Mouse (Mus musculus) kidney, adult 2 months (tissue): Measurements from ENCODE around the gene Atp6v0e2. TPM values are rescaled to one million over a fixed set of nuclear protein-coding genes. Genes with fewer than 3 reads are reported as not detected.

ENCODE experiments used
- DNase-seq: peaks from one replicate; pipeline ENCODE4 v3.0.0; 2021
- H3K27ac ChIP-seq: fragments of 200-500 bp; 2 replicates; pipeline ENCODE4 v1.5.1; 2012; ENCODE audit warnings: low read depth, low read length, control low read depth, inconsistent platforms; ENCODE audit not compliant: insufficient read depth
- H3K27me3 ChIP-seq: fragments of 200-500 bp; replicated peaks from 2 replicates; pipeline ENCODE4 v1.6.1; 2012; ENCODE audit warnings: mild to moderate bottlenecking, moderate library complexity, low read length, inconsistent platforms; ENCODE audit not compliant: control insufficient read depth, insufficient read depth
- H3K36me3 ChIP-seq: fragments of 200-500 bp; 2 replicates; pipeline ENCODE4 v1.6.1; 2012; ENCODE audit warnings: mild to moderate bottlenecking, moderate library complexity, low read length, inconsistent platforms; ENCODE audit not compliant: control insufficient read depth, insufficient read depth
- H3K4me1 ChIP-seq: fragments of 200-500 bp; 2 replicates; pipeline ENCODE4 v1.6.1; 2011; ENCODE audit warnings: low read length; ENCODE audit not compliant: control insufficient read depth, insufficient read depth
- H3K4me3 ChIP-seq: fragments of 200-500 bp; 2 replicates; pipeline ENCODE4 v1.5.1; 2011; ENCODE audit warnings: mild to moderate bottlenecking, low read depth, low read length, control low read depth; ENCODE audit not compliant: insufficient read depth
- CTCF ChIP-seq: fragments of 200-500 bp; conservative IDR thresholded peaks from 2 replicates; pipeline ENCODE4 v1.5.1; 2011; ENCODE audit warnings: low read depth, mild to moderate bottlenecking, control low read depth, low read length, moderate library complexity, mixed read lengths; ENCODE audit not compliant: insufficient read depth, insufficient read length
- POLR2A ChIP-seq: fragments of 200-500 bp; IDR thresholded peaks from one replicate; pipeline ENCODE4 v1.6.1; 2011; ENCODE audit warnings: low read depth, low read length, control low read depth
- WGBS: fragments of 180-500 bp; shearing (Covaris S2); methylation state at CpG from one replicate; pipeline ENCODE4 v1.1.7; 2018; 5-methylcytosine and 5-hydroxymethylcytosine counted together
- polyA plus RNA-seq: library from polyadenylated mRNA; depleted of rRNA; stranded (reverse); fragments of >200 nt; gene quantifications from 2 replicates; pipeline ENCODE4 v1.2.3, GENCODE M21; 2012

Atp6v0e2 gene
- polyA plus RNA-seq, 1 experiment = 101 TPM

DNA sequence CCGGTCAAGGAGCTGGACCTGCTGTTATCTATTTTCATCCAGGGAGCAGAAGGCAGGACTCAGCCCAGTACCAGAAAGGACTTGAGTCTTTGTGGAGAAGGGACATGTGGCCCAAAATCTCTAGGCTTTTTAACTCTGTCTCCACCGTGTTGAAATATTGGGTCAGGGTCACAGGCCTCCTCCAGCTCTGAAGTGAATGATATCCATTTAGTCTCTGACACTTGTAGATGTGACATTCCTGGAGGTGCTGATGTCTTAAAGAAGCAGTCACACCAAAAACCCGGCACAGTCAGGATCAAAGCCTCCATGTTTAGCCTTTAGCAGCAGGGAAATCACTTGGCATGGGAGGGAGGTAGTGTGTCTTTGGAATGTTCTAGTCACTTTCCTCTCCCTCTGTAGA is 3.3 kb downstream of the Atp6v0e2 start:
- Histone ChIP-seq H3K4me1 (no peaks in the 10 kb centered on the region; the same call in 1 of the 2 replicates), H3K36me3 (no peaks in the 10 kb centered on the region), H3K4me3 (no peak overlapping the region), H3K27me3 (no peaks in the 10 kb centered on the region), H3K27ac (no peak overlapping the region)
- 71% methylated on average over 3 of the region's 3 CpGs for WGBS
- no peak for TF ChIP-seq POLR2A
- no peak for TF ChIP-seq CTCF
- DNase-seq = no peak

DNA sequence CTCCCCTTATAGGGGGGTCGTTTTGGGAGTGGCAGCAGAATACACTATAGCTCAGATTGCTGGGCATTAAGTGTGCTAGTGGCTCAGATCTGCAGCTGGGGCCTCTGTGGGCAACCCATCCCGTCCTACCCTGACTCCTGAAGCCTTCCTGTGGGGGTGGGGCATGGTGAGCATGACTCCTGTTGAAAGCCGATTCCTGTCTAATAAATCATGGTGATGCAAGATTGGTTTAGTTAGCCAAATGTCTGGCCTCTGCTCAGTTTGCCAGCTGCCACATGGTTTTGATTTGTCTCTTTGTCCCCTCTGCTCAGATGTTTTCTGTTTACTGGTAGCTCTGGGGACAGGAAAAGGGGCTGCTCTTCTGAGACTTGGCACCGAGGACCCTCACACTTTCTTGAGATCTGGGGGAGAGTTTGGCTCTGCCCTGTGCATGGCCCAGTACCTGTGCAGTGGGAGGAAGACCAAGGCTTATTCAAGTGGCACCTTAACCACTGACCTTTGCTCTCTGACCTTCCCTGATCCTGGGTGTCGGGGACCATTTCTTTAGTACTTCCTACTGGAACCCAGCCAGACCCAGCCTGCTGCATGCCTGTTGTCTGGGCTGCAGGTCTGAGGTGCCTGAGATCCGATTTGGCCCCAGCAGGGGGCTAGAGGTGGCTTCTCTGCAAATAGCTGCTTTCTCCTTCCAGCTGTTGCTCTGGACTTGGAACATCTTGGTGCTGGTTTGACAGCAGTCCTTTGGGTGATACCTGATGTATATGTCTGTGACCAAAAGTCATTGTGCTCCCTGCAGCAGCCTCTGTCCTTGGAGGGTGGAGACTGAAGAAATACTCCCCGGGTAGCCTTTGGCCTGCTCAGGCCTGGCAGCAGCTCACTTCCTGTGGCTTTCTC is 4.4 kb downstream of the Atp6v0e2 start:
- H3K27me3 ChIP-seq = no peaks in the 10 kb centered on the region
- peak; percentile 68 for DNase-seq
- no peak overlapping the region for H3K4me3 ChIP-seq
- WGBS = 19% methylated on average over 7 of the region's 7 CpGs
- no peaks in the 10 kb centered on the region; the same call in 1 of the 2 replicates for H3K4me1 ChIP-seq
- no peaks in the 10 kb centered on the region for H3K36me3 ChIP-seq
- no peak overlapping the region for H3K27ac ChIP-seq
- TF ChIP-seq POLR2A = no peak
- no peak for TF ChIP-seq CTCF

DNA sequence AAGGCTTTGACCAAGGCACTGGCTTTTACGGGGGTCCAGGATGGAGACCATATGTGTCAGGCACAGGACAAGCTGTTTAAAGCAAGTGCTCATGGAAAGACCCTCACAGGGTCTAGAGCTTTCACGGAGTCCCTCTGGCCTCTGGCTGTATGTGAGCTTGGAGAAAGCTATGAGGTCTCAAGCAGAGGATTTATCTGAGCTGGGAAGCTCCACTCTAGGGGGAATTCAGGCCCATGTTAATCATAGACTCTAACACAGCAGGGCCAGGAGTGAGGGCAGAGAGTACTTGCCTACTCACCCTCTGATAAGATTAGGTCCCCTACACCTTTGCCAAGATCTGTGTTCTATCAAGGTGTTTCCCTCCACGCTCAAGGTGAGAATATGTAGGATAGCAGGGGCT is 5.2 kb downstream of the Atp6v0e2 start:
- 89% methylated on average over 3 of the region's 3 CpGs for WGBS
- H3K4me3 ChIP-seq = no peak overlapping the region
- no peaks in the 10 kb centered on the region for H3K27me3 ChIP-seq
- no peak overlapping the region for H3K27ac ChIP-seq
- no peak for TF ChIP-seq CTCF
- TF ChIP-seq POLR2A = no peak
- no peaks in the 10 kb centered on the region for H3K36me3 ChIP-seq
- DNase-seq = no peak
- H3K4me1 ChIP-seq = no peaks in the 10 kb centered on the region; the same call in 1 of the 2 replicates

DNA sequence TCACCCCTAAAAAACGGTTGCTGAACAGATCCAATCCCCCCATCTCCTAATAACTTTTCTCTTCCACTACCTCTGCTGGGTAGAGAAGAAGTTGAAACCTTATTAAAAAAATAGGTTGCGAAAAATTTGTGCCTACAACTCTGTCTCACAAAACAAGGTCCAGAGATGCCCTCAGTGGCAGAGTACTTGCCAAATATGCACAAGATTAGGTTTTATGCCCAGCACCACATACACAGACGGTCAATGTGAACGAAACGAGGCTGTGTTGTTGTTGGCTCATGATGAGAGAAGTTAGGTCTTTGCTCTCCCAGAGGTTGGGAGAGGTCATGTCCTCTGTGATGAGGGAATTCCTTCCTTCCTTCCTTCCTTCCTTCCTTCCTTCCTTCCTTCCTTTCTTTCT is 7.8 kb downstream of the Atp6v0e2 start:
- Histone ChIP-seq H3K36me3 (no peaks in the 10 kb centered on the region), H3K4me3 (no peak overlapping the region), H3K4me1 (no peaks in the 10 kb centered on the region; the same call in 1 of the 2 replicates), H3K27me3 (no peaks in the 10 kb centered on the region), H3K27ac (no peak overlapping the region)
- WGBS = 64% methylated on average over 5 of the region's 5 CpGs
- DNase-seq = no peak
- no peak for TF ChIP-seq CTCF
- TF ChIP-seq POLR2A = no peak

DNA sequence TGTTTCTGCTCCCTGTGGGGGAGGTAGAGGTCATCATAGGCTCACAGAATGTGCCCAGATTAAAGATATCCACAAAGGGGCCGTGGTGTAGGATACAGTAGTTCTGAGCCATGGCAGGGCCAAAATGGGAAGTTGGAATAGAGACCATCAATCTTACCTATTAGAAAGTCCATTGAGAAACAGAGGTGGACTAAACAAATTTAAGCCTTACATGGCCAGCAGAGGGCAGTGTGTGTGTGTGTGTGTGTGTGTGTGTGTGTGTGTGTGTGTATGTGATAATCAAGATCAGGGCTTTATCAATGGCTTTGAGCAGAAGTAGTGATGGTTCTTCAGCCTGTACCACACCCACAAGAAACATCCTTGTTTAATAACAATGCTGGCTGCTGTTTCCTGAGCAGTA is 8.9 kb downstream of the Atp6v0e2 start:
- no peaks in the 10 kb centered on the region; the same call in 1 of the 2 replicates for H3K4me1 ChIP-seq
- no peak overlapping the region for H3K4me3 ChIP-seq
- peak; percentile 45 for TF ChIP-seq CTCF
- TF ChIP-seq POLR2A = no peak
- H3K27me3 ChIP-seq = no peaks in the 10 kb centered on the region
- H3K27ac ChIP-seq = no peak overlapping the region
- peak; percentile 61 for DNase-seq
- no peaks in the 10 kb centered on the region for H3K36me3 ChIP-seq
- WGBS = 37% methylated on average over 1 of the region's 1 CpGs

DNA sequence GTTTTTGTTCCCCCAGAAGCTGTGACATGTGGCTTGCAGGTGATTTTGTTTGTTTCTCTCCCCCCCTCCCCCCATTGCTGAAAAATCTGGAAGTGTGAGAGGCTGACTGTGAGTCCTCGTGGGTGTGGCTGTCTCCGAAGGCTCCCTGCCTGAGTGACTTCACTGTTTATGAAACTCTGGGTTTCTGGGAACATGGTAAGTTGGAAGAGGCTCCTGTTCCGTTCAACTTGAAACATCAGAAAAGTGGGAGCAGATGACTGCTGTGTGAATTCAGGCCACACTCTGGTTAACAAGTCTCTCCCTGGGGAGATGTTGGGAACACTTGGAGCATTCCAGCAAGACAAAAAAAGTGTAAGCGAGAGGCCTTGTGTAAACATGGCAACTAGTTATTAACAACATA is 9.4 kb downstream of the Atp6v0e2 start:
- DNase-seq = no peak
- 61% methylated on average over 4 of the region's 4 CpGs for WGBS
- H3K27ac ChIP-seq = no peak overlapping the region
- no peaks in the 10 kb centered on the region for H3K36me3 ChIP-seq
- H3K27me3 ChIP-seq = no peaks in the 10 kb centered on the region
- TF ChIP-seq CTCF = no peak
- TF ChIP-seq POLR2A = no peak
- H3K4me3 ChIP-seq = no peak overlapping the region
- no peaks in the 10 kb centered on the region; the same call in 1 of the 2 replicates for H3K4me1 ChIP-seq

DNA sequence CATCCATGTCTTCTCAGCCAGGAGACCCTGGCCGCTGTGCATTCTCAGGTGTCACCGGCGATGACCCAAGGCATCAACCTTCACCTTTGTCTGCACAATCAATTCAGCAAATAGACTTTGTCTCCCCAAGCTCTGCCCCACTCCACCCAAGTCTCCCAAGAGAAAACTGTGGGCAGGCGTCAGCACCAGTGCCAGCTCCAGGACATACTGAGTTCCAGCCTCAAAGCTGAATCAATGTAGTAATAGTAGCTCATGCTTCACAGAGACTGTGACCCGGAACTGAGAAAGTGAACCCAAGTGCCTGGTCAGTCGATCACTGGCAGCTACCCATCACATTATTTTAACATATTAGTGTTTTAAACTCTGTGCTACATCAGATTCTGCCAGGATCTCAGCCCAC is 10.9 kb downstream of the Atp6v0e2 start:
- TF ChIP-seq CTCF = no peak
- Histone ChIP-seq H3K4me1 (no peaks in the 10 kb centered on the region), H3K27ac (no peak overlapping the region), H3K27me3 (no peaks in the 10 kb centered on the region), H3K36me3 (no peaks in the 10 kb centered on the region), H3K4me3 (no peak overlapping the region)
- no peak for DNase-seq
- 76% methylated on average over 6 of the region's 6 CpGs for WGBS
